Mouse (Mus musculus) left cerebral cortex, postnatal 25 days (tissue): ENCODE results near the gene Jagn1. TPM values are rescaled to one million over a fixed set of nuclear protein-coding genes. Genes with fewer than 3 reads are reported as not detected.

Source experiments
- DNase-seq, 2 experiments: peaks; one replicate each; pipeline ENCODE4 v3.0.0; 2022; ENCODE audit warnings: low spot score in 2 of 2, mixed read lengths in 1 of 2
- intact Hi-C: fragments of 180-260 bp; cut with DNase I; formaldehyde crosslinking; loops from one replicate; pipeline ENCODE4 v1.15.1; 2025
- total RNA-seq, 2 experiments: library from RNA; stranded (reverse); gene quantifications; 2 replicates each; pipeline ENCODE4 v1.2.3; 2021

Gene Jagn1
- total RNA-seq, 2 experiments from 2014 or later: 40.9 to 47.4 TPM

DNA sequence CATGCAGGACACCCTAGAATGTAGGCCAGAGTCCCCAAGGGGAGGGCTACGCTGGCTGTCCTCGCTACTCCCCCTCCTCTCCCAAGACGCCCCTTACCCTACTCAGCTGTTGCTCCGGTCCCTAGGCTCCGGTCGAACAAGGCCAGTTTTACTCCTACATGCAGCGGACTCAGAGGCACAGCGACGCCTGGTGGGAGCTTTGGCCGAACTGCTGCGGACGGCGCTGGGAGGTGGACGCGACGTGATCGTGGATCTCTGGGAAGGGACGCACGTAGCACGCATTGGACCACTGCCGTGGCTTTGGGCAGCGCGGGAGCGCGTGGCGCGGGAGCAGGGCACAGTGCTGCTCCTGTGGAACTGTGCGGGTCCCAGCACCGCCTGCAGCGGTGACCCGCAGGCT is 27.1 kb downstream of the Jagn1 start:
- DNase-seq: peak; percentile 63 to 76
- intact Hi-C loops: loop anchor here (1.0 kb wide), 1 partner anchor 27 kb away; the partner anchor contains the start of gene Jagn1

DNA sequence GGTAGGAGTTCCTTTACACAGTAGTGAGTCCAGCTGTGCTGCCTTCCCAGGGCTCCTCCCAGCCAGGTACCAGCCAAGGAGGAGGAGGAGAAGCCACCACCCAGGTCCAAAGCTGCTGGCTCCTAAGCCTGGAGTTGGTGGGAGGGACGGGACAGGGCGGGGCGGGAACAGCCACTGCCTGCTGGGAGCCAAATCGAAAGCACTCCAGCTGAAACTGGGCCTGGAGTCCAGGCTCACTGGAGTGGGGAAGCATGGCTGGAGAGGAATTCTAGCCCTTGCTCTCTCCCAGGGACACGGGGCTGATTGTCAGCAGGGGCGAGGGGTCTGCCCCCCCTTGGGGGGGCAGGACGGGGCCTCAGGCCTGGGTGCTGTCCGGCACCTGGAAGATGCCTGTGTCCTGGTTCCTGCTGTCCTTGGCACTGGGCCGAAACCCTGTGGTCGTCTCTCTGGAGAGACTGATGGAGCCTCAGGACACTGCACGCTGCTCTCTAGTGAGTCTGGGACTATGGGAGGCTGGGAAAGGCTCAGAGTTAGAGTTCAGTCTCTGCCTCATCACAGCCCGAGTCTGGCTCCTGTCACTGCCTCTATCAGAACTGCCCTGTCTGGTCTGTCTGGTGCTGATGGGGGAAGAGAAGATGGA is 29.0 kb downstream of the Jagn1 start, which contains the start of gene Il17rc:
Gene Il17rc, plus strand, starts transcription at position 131 of the 640 bp plus-strand sequence.
- intact Hi-C loops: no loop called here
- DNase-seq: no peak

DNA sequence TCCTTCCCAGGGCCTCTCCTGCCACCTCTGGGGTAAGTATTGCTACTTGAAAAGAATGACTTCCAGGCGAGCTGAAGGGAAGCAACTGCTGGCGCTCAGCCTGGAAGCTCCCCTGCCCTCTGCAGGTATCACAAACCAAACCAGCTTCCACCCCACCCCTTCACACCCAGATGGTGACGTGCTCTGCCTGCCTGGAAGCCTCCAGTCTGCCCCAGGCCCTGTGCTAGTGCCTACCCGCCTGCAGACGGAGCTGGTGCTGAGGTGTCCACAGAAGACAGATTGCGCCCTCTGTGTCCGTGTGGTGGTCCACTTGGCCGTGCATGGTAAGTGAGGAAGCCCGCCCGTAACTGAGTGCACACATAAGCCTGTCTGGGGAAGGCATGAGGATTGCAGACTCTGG is 29.7 kb downstream of the Jagn1 start:
- intact Hi-C loops: no loop called here
- DNase-seq: no peak

DNA sequence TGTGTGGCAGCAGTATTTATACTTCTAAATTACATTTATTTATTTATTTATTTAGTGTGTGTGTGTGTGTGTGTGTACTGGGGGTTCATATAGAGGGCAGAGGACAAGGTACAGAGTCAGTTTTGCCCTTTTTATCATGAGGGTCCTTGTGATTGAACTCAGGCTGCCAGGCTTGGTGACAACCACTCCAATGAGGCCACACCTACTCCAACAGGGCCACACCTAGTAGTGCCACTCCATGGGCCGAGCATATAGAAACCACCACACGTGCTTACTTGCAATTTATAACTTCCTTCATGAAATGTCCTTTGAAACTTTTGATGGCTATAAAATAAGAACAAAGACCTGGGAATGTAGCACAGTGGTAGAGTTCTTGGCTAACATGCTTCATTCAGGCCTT is 30.9 kb downstream of the Jagn1 start:
- no peak for DNase-seq
- intact Hi-C loops: no loop called here

DNA sequence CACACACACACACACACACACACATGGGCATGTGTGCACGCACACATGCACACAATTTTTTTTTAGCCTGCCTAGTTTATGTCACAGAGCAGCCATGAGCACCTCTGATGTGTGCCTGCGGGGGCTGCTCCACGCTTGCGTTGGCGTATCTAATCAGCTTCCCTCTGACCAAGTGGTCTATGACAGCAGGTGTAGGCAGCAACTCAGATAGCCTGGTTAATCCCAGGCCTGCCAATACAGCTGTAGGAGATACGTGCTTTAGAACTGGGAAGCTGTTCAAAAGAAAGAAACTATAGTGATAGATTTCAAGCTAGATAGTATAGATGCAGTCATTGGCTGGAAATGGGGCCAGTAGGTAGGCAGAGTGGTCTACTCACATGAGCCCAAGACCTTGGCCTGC is 31.3 kb downstream of the Jagn1 start:
- intact Hi-C loops: no loop called here
- DNase-seq: no peak

DNA sequence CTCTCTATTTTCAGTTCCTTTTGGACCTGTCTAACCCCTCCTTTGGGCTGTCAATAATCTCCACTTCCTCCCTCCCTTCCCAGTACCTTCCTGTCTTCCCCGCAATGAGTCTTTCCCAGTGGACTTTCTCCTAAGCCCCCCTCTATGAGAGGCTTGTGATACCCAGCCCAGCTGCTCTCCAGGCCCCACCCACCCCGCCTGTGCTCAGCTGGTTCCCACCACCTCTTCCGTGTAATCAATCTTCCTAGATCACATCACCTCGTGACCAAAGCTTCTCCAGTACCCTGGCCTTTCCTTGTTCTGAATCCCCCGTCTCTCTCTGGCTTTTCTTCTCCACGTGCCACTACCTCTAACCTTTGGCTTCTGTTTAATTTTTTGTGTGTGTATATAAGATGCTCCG is 35.0 kb downstream of the Jagn1 start:
- intact Hi-C loops: no loop called here
- DNase-seq: no peak

DNA sequence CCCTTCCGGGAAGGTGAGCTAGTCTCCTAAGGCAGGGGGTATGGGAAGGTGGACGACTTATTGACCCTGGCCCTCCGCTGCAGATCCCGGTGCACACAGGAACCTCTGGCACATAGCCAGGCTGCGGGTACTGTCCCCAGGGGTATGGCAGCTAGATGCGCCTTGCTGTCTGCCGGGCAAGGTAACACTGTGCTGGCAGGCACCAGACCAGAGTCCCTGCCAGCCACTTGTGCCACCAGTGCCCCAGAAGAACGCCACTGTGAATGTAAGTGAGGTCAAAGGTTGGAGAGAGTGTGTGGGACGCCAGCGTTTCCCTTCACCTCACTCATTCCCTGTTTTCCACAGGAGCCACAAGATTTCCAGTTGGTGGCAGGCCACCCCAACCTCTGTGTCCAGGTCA is 36.5 kb downstream of the Jagn1 start:
- no peak for DNase-seq
- intact Hi-C loops: no loop called here

DNA sequence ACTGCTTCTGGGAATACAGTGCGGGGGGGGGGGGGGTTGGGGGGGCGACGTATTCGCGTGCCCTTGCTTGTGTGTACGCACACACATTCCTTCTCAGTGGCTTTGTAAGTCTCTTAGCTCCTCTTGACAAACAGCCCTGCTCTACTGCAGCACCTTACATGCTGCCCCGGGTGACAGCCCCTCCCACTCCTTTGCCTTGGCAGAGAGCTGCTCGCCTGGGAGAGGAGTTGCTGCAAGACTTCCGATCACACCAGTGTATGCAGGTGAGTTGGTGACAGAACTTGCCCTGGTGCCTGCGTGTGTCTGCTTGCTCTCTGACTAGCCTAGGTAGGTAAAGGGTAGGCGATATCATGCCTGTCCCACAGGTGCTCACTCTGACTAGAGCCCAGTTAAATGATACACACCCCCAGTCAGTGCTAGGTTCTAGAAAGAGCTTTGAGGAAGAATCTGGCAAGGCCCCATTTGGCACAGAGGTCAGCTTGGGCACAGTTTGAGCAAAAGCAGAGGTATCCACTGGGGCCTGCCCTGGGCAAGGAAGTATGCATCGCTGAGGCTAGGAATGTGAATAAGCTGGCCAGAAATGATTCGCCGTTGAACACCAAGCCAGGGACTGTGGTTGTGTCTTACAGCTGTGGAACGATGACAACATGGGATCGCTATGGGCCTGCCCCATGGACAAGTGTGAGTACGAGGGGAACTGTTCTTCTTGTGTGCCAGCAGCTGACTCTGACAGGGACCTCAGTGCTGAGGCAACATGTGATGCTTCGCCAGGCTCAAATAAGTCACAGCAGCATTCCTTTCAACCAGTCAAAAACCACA is 38.4 kb downstream of the Jagn1 start:
- no peak for DNase-seq
- intact Hi-C loops: no loop called here

DNA sequence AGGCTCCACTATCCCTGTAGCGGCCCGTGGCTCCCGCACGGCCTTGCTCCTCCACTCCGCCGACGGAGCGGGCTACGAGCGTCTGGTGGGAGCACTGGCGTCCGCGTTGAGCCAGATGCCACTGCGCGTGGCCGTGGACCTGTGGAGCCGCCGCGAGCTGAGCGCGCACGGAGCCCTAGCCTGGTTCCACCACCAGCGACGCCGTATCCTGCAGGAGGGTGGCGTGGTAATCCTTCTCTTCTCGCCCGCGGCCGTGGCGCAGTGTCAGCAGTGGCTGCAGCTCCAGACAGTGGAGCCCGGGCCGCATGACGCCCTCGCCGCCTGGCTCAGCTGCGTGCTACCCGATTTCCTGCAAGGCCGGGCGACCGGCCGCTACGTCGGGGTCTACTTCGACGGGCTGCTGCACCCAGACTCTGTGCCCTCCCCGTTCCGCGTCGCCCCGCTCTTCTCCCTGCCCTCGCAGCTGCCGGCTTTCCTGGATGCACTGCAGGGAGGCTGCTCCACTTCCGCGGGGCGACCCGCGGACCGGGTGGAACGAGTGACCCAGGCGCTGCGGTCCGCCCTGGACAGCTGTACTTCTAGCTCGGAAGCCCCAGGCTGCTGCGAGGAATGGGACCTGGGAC is 40.2 kb downstream of the Jagn1 start:
- intact Hi-C loops: no loop called here
- peak; percentile 41 to 54 for DNase-seq

DNA sequence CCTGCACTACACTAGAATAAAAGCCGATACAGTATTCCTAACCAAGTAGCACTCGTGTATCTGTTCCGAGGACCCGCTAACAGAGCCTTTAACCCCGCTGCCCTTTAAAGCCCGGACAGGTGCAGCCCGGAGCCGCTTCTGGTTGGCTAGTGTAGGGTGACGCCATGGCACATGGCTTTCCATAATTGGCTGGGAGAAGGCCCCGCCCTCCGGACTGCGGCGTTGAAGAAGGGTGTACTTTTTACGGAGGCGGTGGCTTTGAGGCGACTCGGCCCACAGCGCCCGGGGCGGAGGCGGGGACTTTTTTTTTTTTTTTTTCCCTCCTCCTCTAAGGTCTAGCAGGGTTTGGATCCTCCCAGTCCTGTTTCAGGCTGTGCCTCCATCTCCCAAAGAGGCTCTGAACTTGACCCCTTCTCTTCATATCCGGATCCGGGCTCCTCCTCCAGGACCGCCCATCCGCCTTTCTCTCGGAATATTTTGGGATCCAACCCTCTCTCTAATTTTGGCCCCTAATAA is 40.8 kb downstream of the Jagn1 start, which contains the start of gene Creld1:
Gene Creld1, plus strand, starts transcription at position 198 of the 516 bp plus-strand sequence.
- intact Hi-C loops: no loop called here
- DNase-seq: peak; percentile 94 to 97

DNA sequence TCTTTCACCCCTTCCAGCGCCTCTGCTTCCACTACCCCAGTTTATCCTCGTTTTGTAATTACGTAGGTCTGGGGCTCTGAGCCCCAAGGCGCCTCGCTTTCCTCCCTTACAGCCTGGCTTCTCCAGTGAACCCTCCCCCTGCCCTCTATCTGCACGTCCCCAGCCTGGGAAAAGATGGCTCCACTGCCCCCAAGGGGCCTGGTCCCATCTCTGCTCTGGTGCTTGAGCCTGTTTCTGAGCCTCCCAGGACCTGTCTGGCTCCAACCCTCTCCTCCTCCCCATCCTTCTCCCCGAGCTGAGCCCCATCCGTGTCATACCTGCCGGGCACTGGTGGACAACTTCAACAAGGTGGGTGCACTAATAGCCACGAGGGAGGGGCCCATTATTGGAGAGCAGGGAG is 41.4 kb downstream of the Jagn1 start:
- intact Hi-C loops: no loop called here
- peak in 1 of 2 experiments; percentile 35 for DNase-seq

DNA sequence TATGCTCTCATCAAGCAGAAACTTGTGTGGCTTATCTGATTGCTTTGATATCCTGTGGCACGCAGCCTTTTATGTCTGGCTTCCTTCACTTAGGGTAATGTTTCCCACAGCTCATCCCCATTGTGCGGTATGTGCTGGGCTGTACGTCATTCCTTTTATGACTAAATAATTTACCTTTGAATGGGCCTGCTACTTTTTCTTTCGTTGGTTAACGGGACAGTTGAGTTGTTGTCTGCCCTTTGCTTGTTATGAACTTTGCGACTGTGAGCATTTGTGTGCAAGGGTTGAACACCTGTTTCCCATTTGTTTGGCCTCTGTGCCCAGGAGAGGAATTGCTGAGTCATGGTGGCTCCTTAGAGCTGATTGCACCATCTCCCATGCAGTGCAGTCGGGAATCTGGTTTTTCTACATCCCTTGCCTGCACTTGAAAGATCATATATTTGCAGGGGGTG is 44.8 kb downstream of the Jagn1 start:
- intact Hi-C loops: no loop called here
- DNase-seq: no peak

DNA sequence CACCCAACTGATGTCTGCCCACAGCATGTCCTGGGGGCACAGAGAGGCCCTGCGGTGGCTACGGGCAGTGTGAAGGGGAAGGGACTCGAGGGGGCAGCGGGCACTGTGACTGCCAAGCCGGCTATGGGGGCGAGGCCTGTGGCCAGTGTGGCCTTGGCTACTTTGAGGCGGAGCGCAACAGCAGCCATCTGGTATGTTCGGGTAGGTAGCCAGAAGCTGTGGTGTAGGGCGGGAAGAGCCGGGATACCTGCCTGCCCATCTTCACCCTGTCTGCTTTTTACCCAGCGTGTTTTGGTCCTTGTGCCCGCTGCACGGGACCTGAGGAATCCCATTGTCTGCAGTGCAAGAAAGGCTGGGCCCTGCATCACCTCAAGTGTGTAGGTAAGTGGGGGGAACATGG is 47.0 kb downstream of the Jagn1 start:
- DNase-seq: no peak
- intact Hi-C loops: no loop called here

DNA sequence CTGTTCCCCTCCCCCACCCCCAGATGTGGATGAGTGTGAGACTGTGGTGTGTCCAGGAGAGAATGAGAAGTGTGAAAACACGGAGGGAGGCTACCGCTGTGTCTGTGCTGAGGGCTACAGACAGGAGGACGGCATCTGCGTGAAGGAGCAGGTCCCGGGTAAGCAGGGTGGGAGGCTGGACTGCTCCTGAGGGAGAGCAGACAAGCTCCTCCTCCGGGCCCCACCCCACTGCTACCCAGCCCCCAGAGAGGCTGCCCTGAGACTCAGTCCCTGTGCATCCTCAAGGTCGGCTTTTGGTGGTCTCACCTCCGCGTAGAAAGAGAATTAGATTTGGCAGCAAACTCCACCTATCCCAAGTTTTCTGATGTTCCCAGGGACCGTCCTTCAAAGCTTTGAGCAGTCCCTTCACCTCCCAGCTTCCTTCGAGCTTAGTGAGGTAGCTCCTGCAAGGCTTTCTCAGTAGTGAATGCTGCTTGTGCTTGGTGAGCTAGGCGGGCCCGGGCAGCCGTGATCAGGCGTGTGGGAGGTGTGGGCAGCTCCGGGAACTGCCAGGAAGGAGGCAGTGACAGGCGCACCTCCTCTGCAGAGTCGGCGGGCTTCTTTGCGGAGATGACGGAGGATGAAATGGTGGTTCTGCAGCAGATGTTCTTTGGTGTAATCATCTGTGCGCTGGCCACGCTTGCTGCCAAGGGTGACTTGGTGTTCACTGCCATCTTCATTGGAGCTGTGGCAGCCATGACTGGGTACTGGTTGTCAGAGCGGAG is 49.9 kb downstream of the Jagn1 start:
- intact Hi-C loops: no loop called here
- DNase-seq: peak; percentile 71 to 79

DNA sequence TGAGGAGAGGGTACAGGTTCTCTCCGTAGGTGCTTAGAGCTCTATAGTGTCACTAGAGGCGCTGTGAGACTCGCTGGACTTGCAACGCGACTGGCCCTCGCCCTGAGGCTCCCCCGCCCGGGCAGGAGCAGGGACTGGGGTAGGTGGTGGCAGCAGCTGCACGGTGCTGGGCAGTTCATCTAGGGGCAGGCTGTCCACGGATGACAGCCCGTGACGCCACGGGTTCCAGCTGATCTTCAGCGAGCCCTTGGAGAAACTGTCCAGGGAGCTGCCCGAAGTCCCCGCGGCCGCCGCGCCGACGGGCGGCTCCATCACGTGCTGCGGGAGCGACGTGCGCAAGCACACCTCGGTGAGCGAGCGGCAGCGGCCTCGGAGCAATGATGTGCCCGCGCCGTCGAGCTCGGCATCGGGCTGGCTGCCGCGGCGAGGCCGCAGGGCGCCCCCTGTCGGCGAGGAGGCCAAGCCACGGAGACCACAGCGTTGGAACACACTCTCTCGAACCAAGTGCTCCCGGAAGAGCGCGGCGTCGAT is 52.0 kb downstream of the Jagn1 start:
- DNase-seq: peak; percentile 65 to 74
- intact Hi-C loops: no loop called here

DNA sequence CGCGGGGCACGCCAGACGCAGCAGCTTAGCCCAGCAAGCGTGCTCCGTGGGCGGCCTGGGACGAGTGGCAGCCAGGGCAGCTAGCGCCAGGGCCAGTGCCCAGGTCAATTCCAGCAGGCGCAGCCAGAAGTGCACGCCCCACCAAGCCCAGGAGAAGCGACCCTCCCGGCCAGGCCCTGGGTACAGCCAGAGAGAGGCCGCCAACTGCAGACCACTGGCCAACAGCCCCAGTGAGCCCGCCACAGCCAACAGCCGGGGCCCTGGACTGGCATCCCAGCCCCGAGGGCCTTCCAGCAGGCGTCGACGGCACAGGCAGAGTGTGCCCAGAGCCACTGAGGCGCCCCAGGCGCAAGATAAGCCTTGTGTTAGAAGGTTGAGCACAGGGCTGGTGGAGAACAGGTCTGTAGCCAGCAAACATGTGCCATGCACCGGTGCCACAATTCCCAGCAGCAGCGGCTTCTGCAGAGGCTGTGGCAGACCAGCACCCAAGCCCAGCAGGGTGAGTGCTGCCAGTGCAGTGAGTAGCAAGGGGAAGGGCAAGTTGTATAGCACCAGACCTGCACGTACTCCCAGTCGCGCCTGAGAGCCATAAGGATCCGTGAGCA is 52.8 kb downstream of the Jagn1 start:
- intact Hi-C loops: no loop called here
- no peak for DNase-seq
